Mouse (Mus musculus): Measurements from ENCODE around the gene Myo1h.

Gene Myo1h

DNA sequence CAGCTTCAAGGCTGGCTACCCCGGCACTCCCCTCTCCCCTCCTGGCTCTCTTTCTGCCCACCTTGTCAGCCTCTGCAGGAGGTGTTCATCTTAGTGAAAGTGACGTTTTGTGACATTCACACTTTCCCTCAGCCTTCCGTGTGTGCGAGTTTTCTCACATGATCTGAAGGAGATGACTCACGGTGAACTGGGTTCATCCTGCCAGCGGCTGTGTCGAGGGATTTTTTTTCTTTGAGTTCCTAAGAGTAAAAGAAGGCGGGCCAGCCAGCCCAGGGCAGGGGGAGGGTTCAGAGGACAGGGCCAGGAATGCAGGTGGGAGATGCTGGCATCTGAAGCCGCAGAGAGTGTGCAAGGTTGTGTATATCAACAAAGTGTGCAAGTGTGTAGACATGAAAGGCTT, 104.2 kb downstream of the Myo1h start:
- no peak for DNase-seq (ENCODE audit: low spot score)

DNA sequence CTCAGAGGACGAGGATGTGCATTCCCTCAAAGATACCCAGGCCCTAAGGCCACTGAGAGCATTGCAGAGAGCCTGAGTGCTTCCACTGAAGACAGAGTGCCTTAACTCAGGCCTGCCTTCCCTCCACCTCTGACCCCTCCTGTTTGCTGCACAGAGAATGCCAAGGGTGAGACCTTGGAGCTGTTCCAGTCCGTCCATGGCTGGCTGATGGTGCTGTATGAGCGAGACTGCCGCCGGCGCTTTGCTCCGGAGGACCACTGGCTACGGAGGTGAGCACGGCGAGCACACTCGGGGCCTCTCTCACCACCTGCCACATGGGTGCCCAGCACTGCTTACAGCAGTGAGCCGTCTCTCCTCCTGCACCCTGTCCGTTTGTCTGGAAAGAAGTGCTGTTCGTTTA, 117.6 kb downstream of the Myo1h start:
- no peak for DNase-seq (ENCODE audit: low spot score)

DNA sequence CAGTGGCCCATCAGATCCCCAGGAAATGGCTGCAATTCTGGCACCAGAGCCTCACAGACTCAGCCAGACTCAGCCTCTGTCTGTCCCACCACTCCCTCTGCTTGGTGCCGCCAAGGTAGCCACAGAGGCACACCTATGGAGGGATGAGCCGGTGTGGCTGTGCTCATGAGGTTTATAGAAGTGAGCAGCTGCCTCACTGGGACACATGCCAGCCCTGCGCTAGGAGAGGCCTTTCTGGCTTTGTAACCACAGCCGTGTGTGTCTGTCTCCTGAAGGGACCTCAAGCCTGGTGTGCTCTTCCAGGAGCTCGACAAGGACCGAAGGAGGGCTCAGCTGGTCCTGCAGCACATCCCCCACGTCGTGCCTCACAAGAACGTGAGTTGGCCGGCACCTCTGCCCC, 118.3 kb downstream of the Myo1h start:
- DNase-seq (ENCODE audit: low spot score) = peak; percentile 22

DNA sequence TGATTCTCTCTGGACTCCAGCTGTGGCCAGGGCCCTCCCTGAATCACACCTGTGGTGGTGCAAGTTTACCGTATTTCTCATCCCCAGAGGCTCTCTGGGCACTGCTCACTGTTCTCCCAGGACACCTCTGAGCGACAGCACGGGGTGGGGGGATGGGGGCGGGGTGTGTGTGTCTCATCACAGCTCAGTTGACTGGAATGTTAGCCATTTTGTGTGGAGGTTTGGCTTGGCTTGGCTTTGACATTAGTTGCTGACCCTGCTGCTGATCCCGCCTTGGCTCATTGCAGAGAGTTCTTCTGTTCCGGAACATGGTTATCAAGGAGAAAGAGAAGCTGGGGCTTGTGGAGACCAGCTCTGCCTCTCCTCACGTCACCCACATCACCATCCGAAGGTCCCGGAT, 118.8 kb downstream of the Myo1h start:
- no peak for DNase-seq (ENCODE audit: low spot score)

DNA sequence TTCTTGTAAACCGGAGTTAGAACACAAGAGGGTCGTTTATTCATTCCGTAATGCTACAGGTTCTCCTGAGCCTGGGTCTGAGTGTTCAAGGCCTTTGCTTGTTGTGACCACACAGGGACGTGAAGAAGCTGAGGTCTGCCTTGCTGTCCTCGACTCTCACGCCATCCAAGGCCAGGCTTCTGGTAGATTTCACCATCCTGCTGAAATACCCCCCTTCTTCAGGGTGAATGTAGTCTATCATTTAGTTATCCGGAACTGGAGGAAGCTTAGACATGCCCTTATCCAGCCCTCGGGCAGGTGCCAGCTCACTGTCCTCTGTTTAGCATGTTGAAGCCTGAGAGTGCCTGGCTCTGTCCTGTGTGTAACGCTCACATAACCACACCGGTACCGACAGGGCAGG, 119.9 kb downstream of the Myo1h start:
- DNase-seq (ENCODE audit: low spot score) = no peak

DNA sequence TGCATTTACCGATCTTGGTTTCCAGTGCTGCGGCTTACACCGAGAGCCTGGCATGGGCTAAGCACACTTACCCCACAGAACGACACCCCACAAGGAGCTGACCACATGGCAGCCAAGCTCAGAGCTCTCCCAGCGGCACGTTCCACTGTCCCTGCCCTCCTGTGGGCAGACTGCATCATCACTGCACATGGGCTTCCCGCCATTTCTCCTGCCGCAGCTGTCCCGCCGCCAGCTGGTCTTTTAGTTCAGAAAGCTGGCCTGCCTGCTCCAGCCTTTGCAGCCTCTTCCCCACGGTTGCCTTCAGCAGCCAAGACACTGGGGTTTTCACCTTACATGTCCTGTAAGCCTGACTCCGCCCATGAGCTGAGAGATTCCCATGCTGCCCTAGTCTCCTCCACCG, 121.5 kb downstream of the Myo1h start:
- DNase-seq (ENCODE audit: low spot score) = no peak

DNA sequence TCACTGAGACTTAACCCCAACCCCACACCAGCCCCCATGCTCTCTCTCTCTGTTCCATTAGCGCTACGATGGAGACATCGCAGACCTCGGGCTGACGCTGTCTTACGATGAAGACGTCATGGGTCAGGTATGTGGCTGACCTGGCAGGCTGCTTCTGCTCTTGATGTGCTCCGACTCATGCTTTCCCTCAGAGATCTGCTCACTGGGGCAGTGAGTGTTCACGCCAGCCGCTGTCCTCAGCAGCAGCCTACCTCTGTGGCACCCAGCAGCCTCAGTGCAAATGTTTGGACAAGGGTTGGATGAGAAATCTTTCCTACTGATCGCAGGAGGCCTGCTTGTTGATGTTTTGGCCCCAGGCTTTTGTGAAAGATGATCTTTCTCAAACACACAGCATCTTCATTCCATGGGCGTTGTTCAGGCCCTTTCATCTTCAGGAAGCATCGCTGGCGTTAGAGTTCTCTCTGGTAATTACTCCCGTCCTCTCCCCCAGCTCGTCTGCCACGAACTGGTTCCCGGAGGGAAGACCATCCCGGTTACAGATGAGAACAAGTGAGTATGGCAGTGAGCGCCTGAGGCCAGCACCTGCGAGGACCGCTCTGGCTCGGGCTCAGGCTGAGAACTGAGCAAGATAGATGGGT, 123.5 kb downstream of the Myo1h start:
- DNase-seq (ENCODE audit: low spot score) = peak; percentile 36

DNA sequence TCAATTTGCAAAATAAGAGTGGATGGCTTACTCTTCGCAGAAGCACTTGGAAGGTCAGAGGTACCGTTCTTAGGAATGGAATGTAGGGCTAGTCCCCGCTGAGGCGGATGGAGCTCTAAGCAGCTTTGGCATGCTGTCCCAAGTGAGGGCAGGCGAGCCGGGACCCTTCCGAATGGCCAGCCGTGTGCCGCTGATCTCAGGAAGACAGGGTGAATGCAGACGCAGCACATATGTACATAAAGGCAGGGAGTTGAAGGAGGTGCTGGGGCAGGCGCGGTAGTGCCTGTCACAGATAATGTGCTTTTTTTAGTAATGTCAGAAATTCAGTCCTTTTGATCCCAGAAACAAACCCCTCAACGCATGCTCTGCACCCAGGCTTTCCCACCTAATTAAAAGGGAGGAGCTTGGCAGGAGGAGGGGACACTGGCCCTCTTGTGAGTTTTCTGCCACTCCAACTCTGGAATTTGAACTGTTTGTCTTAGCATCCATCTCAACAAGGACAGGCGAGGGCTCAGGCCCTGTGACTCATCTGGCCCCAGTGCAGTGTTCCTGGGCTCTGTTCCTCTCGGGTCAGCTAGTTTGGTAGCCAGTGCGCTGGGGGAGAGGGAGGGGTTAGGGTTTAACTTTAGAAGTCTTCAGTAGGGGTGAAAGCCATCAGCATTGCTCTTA, 124.2 kb downstream of the Myo1h start:
- peak; percentile 11 for DNase-seq (ENCODE audit: low spot score)
